Mouse (Mus musculus): ENCODE results near the gene Pqlc3.

- TF ChIP-seq POLR2A (IDR thresholded peaks at IDR 0.05; ENCODE audit: insufficient read length, low read depth), result no peak
- TF ChIP-seq USF1 (IDR thresholded peaks at IDR 0.05; ENCODE audit: low read depth), result no peak
- no peak for TF ChIP-seq MAX (IDR thresholded peaks at IDR 0.05; ENCODE audit: low read depth)
- no peak for TF ChIP-seq TCF12 (IDR thresholded peaks at IDR 0.05; ENCODE audit: insufficient read depth, poor library complexity, severe bottlenecking)
- TF ChIP-seq REST (IDR thresholded peaks at IDR 0.05; ENCODE audit: insufficient read depth, insufficient read length), result no peak
Measured at GRCm38 (mm10) chr12:16991376-16991775, 8.8 kb downstream of the Pqlc3 start.

All from myocyte (in vitro differentiated cells).